Mouse (Mus musculus) retina, postnatal 7 days (tissue): ENCODE data around the gene Brd4.

Source experiments
- DNase-seq: peaks from one replicate; pipeline ENCODE4 v3.0.0-alpha.2; 2012; ENCODE audit warnings: low read depth, low spot score

Brd4 gene

DNA sequence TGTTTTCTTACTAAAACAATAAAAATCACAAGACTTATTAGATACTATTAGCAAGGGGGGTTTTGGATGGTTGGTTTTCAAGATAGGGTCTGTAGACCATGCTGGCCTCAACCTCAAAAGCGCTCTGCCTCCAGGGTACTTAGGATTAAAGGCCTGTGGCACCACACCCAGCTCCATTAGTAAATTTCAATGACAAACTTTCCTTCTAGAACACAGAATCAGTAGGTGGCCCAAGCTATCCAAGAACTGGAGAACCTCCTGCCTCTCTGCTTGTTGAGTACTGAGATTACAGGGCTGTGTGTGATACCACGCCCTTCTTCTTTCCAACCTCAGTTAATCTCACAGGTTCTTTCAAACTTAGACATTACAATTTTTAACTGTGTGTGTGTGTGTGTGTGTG is 3.4 kb downstream of the Brd4 start:
- no peak for DNase-seq

DNA sequence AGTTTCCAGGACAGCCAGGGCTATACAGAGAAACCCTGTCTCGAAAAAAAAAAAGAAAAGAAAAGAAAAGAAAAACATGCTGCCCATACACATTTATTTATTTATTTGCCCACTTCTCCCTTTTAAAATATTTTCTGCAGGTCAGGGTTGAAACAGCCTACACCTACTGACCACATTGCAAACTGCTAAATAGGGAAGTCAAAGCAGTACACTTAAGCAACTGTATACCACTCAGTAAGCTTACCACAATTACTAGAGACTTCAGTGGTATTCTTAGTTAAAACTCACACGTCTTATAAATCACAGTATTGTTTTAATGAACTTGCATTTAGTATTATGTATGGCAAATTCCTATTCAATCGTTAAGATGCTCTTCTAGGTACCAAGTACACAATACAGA is 3.9 kb downstream of the Brd4 start:
- no peak for DNase-seq

DNA sequence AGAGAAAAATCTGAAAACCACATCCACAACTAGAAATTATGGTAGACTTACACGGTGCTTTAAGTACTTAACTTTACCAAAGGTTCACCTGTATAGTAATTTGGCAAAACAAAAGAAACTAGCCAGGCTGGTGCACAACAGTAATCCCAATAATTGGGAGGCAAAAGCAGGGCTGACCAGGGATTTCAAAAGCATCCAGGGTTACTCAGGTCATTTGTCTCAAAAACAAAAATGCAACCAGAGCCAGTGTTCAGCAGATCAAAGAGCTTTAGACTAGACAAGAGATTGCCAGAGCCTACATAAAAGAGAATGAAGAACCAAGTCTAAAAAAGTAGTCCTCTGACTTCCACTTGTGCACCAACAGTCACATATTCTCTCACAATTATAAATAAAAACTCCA is 7.3 kb downstream of the Brd4 start:
- DNase-seq, result no peak

DNA sequence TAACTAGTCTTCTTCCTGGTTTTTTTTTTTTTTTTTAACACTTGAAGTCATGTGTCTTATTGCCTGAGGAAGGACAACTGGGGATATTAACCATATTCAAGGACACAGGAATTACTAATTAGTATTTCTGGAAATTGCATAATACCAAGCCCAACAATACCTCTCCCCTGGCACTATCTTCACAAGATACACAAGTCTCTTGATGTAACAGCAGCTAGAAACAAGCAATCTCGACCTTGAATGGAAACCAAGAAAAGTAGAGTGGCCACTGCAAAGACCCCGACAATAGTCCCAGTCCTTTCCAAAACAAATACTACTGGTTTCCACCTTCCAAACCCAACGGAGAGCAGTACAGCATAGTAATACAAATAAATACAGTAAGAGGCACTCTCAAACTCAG is 9.0 kb downstream of the Brd4 start:
- DNase-seq, result no peak

DNA sequence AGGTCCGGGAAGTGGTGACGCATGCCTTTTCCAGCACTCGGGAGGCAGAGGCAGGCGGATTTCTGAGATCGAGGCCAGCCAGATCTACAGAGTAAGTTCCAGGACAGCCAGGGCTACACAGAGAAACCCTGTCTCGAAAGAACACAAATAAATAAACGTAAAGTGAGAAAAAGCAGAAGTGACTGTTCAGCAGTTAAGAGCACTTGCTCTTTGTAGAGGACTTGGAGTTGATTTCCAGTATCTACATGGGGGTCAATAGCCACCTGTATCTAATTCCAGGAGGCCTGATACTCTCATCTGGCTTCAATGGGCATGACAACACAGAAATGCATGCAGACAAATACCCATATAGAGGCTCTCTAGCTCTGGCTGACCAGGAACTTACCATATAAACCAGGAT is 15.4 kb downstream of the Brd4 start:
- DNase-seq, result no peak

DNA sequence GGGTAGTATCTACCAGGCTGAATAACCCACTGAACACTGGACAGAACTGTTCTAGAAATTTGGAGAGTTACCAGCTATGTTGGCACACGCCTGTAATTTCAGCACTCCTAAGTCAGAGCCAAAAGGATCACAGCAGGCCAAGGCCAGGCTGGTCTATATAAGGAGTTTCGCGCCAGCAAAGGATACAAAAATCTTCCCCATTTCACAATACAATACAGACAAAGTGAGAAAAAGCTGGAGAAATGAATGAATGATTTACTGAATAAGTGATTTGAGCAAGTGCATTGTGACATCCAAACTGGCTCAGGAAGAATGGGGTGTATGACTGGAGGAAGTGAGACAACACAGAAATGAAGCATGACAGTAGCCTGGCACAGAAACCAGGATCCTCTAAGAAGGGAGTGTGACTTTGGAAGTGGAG is 16.0 kb downstream of the Brd4 start:
- no peak for DNase-seq

DNA sequence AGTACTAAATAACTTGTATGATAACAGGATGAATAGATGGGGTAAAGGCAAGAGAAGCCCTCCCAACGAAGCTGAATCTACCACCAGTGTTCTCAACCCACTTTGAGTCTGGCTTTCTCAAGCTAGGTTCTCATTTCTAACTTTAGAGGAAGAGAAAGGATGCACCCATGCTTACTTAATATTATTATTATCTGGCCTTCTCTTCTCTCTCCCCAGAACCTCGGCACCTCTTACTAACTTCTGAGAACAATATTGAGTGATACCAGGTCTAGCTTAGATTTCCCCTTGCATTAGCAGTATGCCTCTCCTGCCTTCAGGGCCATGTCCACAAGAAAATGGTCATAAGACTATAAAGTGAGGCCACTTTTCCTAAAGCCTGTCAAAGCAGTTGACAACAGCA is 16.4 kb downstream of the Brd4 start:
- DNase-seq, result no peak

DNA sequence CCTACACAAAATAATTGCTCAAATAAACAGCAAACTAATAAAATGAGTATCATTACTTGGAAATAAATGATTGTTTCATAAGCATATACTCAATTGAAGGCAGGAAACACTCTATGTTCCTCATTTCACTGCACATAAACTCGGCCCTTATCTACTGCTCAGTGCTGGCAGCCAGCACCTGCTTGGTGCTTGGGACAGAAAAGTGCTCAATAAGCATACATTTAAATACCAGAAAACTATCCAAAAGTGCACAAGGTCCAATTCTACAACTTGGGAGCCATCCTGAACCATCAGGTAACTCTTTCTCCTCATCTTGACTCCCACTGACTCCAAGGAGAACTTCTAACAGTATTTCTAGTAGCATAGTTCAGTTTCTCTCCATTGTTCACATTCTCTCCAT is 16.9 kb downstream of the Brd4 start:
- DNase-seq, result no peak

DNA sequence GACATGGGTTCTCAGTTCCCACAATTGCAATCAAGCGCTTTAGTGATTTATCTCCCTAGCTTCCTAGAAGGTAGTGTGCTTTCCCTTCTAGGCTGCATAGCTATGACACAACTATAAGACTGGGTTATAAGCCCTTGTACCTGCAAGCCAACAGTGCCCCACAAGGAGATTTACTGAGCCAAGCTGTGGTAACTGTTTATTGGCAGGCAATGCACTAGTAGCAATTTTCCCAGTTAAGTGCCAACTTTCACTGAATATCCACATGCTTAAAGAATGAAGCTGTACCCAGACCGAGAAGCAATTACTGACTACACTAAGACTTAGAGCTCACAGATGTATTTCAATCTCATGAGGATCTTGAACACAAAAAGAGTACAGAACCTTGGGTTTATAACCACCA is 20.9 kb downstream of the Brd4 start:
- DNase-seq, result no peak

DNA sequence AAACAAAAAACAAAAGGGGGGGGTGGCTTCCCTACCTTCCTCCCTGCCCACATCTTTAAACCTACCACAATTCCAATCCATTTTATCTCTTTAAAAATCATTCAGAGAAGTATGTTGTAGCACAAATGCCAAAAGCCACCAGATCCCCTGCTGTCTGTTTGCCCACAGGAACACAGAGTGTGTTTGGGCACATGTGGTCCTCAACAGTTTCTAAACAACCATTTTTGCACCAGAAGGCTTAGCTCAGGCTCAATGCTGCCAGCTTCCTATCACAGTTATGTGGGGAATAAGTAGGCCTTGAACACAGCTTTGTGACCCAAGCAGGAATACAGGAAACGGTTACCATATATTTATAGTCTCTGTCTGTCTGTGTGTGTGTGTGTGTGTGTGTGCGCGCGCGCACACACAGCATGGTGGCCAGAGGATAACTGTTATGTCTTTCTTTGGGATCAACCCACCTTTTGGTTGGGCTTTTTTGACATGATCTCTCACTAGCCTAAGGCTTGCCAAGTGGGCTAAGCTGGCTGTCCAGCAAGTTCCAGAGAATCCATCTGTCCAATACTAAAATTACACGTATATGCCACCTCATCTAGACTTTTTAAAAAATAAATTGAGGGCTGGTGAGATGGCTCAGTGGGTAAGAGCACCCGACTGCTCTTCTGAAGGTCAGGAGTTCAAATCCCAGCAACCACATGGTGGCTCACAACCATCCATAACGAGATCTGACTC is 21.5 kb downstream of the Brd4 start:
- no peak for DNase-seq

DNA sequence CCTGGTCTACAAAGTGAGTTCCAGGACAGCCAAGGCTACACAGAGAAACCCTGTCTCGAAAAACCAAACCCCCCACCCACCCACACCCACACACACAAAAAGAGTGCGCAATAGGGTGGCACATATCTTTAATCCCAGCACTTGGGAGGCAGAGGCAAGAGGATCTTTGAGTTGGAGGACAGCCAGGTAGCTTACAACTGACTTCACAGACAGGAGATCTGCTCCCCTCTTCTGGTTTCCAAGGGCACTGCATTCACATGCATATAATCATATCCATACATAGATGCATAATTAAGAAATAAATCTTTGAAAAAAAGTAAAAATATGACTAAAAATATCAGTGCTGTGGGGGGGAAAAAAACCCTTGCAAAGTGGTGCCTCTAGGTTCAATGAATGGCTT is 25.7 kb downstream of the Brd4 start:
- no peak for DNase-seq

DNA sequence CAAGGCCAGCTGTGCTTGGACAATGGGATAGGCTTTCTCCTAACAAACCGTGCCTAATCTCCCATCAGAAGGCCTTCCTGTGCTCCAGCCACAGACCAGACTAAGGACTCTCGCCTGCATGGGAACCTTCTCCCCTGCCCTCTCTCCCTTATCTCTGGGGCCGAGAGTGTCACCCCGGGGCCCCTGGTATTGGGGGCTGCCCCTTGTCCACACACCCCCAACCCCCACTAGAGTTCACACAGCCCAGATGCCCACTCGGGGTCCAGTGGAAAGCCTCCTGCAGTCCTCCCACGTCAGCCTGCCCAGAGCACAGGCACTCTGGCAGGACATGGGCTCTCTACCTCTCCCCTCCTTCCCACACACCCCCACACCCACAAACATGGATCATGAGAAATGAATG is 26.6 kb downstream of the Brd4 start:
- no peak for DNase-seq

DNA sequence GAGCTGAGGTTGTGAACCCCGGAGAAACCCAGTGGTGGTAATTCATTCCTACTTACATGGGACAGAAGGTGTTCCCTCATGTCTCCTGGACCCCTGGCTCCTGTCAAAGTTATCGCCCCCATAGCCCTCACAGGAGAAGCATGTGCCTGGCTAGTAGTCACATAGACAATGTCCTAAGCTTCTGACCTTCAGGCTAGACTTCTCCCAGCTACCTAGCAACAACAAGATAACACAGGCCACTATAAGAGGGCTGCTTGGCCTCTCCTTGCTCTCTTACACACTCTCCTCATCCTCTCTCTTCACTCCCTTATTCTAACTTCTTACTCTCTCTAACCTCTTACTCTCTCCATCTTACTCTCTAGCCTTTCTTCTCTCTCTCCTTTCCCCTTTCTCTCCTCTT is 27.1 kb downstream of the Brd4 start:
- no peak for DNase-seq

DNA sequence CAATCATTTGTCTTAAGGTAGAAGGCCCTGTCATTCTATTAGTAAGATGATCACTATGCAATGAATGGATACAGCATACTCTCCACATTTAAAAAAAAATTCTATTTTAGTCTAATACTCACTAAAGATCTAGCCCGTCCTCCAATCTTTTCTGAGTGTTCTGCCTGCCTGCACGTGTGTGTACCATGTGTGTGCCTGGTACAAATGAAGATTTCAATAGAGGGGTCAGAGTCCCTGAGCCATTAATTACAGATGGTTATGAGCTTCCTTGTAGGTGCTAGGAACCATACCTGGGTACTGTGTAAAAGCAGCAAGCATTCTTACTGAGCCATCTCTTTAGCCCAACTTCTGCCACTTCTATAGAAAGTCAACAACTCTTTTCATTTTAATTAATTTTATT is 27.6 kb downstream of the Brd4 start:
- DNase-seq, result no peak

DNA sequence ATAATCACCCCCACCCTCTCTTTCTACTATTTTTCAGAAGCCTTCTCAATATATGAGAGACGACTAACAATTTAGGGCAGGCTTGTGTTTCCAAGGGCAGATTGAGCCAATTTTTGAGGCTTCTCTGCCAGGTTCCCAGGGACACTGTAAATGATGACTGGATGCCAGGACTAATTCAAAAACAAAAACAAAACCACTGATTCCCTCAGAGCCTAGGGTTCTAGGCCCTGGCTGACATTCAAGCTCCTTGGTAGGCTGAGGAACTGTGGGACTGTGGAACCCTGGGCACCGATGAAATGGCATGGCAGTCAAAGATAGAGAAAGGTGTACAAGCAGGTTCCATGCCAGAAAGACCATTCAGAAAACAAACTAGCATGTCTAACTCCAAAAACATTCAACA is 31.3 kb downstream of the Brd4 start:
- DNase-seq, result no peak

DNA sequence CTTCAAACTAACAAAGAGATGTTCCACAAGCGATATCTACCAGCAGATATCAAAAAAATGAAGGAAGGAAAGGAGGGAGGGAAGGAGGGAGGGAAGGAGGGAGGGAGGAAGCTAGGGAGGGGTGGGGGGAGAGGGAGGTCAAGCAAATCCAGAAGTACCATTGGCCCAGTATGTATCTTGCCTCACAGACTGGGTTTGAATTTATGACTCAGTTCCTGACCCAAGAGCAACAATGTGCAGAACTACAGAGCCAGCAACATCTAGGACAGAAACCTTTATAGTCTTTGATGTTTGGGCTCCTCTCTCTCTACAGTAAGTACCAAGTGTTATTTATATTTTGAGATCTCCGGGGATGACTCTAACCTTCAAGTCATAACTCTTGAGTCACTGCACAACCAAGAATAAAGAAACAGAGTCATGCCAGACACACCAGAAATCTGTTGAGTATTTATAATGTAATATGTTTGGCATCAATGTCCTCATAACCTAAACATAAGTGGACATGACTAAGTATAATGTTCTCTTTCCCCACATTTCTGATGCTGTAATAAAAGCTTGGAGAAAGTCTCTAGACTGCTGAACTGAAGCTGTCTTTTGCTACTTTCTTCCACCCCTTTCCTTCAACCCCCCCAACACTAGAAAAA is 32.6 kb downstream of the Brd4 start:
- DNase-seq, result no peak

DNA sequence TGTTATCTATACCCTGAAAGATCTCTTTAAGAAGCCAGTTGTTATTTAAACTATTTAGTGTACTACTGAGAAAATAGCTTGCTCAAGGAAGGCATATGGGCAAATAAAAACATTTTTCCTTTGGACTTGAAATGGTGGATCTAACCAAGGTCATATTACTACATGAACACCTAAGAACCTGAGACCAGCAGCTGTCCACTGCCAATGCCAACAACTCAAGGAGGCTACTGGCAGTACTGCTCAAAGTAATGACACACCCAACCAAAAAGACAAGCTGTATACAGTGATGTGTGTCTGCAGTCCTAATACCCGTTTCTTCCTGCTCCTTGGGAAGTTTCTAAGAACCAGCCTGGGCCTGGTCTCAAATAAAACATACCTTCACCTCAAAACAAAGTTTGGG is 34.5 kb downstream of the Brd4 start:
- DNase-seq, result no peak

DNA sequence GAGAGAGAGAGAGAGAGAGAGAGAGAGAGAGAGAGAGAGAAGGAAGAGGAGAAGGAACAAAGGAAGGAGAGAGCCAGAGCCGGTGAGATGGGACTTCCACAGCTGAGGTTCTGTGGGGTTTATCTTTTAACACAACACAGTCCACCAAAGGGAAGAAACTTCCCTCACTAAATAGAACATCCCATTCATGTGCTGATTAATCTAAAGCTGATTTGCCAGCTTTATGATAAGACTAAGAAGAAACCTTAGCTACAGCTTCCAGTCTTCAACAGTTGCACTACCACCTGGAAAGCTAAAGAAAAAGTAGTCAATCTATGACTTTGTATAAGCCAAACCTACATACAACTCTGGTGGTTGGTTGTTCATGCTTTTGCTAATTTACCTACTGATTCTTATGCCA is 36.3 kb downstream of the Brd4 start:
- DNase-seq, result no peak

DNA sequence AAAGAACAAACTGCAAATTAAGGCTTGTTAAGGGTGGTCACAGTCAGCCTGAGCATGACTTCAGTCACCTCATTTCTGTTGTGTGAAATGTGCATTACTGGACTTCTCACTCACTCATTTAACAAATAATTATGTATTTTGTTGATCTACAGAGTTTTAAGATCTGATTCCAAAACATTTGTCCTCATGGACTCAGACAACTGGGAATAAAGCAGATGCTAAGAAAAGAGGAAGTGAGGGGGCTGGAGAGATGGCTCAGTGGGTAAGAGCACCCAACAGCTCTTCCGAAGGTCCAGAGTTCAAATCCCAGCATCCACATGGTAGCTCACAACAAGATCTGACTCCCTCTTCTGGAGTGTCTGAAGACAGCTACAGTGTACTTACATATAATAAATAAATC is 36.9 kb downstream of the Brd4 start:
- no peak for DNase-seq

DNA sequence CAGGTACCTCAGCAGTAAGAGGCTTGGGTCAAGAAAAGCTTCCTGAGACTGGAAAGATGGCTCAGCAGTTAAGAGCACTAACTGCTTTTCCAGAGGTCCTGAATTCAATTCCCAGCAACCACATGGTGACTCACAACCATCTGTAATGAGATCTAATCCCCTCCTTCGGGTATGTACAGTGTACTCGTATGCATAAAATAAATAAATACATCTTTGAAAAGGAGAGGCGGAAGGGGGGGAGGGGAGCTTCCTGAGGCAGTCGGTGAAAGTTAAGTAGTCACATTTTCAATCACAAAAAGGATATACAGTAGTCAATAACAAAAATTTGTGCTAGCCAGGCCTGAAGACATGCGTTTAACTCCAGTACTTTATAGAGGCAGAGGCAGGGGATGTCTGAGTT is 38.4 kb downstream of the Brd4 start:
- no peak for DNase-seq

DNA sequence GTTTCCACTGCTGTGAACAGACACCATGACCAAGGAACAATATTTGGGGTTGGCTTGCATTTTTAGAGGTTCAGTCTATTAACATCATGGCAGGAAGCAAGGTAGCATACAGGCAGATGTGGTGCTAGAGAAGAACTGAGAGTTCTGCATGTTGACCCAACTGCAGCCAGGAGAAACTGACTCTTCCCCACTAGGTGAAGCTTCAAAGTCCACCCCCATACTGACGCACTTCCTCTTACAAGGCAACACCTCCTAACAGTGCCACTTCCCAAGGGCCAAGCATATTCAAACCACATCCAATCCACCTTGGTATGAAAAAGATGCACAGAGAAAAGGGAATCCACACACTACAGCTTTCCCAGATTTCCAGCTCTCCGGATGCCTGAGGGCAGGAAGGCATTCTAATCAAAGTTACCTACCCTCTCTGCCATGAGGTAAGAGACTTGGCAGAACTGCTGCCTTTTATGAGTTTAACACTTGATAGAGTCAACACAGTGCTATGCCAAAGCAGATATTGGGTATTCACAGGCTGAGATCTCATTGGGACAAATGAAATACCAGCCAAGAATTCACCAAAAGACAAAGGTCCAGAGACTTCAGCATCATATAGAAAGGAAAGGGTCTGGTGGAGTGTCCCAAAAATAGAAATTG is 43.5 kb downstream of the Brd4 start:
- DNase-seq, result no peak

DNA sequence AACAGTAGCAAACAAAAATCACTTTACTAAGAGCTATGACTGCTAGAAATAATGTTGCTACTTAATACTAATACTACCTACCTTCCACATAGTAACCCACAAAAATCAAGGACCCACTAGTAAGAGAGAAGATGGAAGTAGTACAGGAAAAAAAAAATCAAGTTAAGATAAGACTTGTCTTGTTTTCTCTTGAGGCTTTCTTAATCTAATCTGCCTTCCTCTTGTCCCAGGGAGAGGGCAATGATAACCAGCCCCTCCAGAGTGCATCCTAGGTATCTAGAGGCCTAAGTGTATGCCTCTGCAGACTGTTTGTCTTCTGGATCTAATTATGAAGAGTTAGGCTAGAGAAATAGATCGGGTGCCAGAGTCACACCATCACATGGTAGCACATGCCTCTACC is 45.9 kb downstream of the Brd4 start:
- DNase-seq, result no peak

DNA sequence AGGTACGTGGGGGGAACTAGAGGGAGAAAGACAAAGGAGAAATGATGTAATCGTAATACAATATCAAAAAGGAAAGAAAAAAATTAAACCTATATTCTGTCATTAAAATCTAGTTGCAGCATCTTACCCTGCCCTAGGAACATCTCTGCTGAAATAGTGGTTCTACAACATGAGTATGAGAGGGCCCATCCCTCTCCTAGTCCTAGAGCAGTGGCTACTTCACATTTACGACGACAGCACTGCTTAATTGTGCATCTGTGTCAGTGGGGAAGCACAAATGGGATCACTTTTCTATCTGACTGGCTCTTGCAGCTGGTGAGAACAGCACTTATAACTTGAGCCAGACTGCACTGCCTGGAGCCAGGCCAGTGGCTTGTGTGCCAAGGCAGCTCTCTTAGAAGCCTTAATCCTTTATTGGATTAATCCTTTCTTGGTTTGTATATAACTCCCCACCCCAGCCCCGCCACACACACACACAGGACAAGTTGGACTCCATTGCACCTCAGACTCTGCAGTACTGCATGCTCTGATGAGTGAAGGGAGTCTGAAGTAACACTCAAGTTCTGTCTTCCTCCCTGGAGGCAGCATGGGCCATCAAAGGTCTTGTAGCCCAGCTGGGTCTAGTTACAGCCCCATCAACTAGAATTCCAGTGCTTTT is 48.9 kb downstream of the Brd4 start:
- DNase-seq, result peak; percentile 19
